Mouse (Mus musculus): ENCODE results near the gene Pam. TPM values are rescaled to one million over a fixed set of nuclear protein-coding genes. Genes with fewer than 3 reads are reported as not detected.

Gene Pam
- polyA plus RNA-seq, 1 experiment: 54.7 TPM

GRCm38 (mm10) chr1:98053994-98054393, 41.5 kb downstream of the Pam start:
- TF ChIP-seq POLR2A (IDR thresholded peaks at IDR 0.05; ENCODE audit: low read depth, low read length) (no peak), CTCF (conservative IDR thresholded peaks at IDR 0.05; ENCODE audit: insufficient read depth, insufficient read length, low read depth, low read length) (no peak)
- no peak for DNase-seq
- peaks cover 12% of the 10 kb centered on the region for H3K4me1 ChIP-seq (ENCODE audit: control insufficient read depth, insufficient read depth, low read length)
- H3K27ac ChIP-seq (ENCODE audit: insufficient read depth, low read depth, low read length): no peak overlapping the region
- no peak overlapping the region for H3K4me3 ChIP-seq (ENCODE audit: insufficient read depth, low read depth, low read length)
- 75% methylated on average over 3 of the region's 3 CpGs for WGBS
- no peaks in the 10 kb centered on the region for H3K27me3 ChIP-seq (replicated peaks; ENCODE audit: control insufficient read depth, insufficient read depth, low read length)
- no peaks in the 10 kb centered on the region for H3K36me3 ChIP-seq (ENCODE audit: control insufficient read depth, insufficient read depth, low read length)

GRCm38 (mm10) chr1:98053447-98053846, 42.0 kb downstream of the Pam start:
- H3K4me1 ChIP-seq (ENCODE audit: control insufficient read depth, insufficient read depth, low read length): peaks cover 12% of the 10 kb centered on the region
- no peak overlapping the region for H3K4me3 ChIP-seq (ENCODE audit: insufficient read depth, low read depth, low read length)
- no peaks in the 10 kb centered on the region for H3K27me3 ChIP-seq (replicated peaks; ENCODE audit: control insufficient read depth, insufficient read depth, low read length)
- H3K27ac ChIP-seq (ENCODE audit: insufficient read depth, low read depth, low read length): no peak overlapping the region
- WGBS: 98% methylated on average over 2 of the region's 2 CpGs
- TF ChIP-seq POLR2A (IDR thresholded peaks at IDR 0.05; ENCODE audit: low read depth, low read length) (no peak), CTCF (conservative IDR thresholded peaks at IDR 0.05; ENCODE audit: insufficient read depth, insufficient read length, low read depth, low read length) (no peak)
- no peaks in the 10 kb centered on the region for H3K36me3 ChIP-seq (ENCODE audit: control insufficient read depth, insufficient read depth, low read length)
- DNase-seq: no peak

- H3K4me3 ChIP-seq (ENCODE audit: insufficient read depth, low read depth, low read length): no peak overlapping the region
- no peaks in the 10 kb centered on the region for H3K27me3 ChIP-seq (replicated peaks; ENCODE audit: control insufficient read depth, insufficient read depth, low read length)
- no peaks in the 10 kb centered on the region for H3K36me3 ChIP-seq (ENCODE audit: control insufficient read depth, insufficient read depth, low read length)
- no peak for TF ChIP-seq CTCF (conservative IDR thresholded peaks at IDR 0.05; ENCODE audit: insufficient read depth, insufficient read length, low read depth, low read length)
- no peak for TF ChIP-seq POLR2A (IDR thresholded peaks at IDR 0.05; ENCODE audit: low read depth, low read length)
- no peak for DNase-seq
- 92% methylated on average over 4 of the region's 4 CpGs for WGBS
- H3K4me1 ChIP-seq (ENCODE audit: control insufficient read depth, insufficient read depth, low read length): peaks cover 12% of the 10 kb centered on the region
- no peak overlapping the region for H3K27ac ChIP-seq (ENCODE audit: insufficient read depth, low read depth, low read length)
Measured at GRCm38 (mm10) chr1:98052775-98053174, 42.7 kb downstream of the Pam start.

DNA sequence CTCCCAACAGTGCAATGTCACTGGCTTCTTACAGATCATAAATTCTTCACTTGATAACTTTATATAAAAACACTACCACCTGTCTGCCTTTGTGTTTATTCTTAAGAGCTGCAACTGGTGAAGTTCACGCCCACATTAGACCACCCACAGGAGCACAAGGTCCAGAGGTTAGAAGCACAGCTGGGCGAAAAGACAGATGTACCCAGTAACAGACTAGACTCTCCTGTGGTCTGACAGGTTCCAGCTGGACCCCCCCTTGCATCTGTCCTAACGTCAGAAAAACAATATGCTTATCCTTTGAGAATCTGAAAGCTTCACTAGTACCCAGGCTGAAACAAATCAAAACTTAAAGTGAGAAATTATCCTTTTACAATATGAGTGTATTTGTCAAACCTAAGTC, 44.4 kb downstream of the Pam start:
- no peak overlapping the region for H3K4me3 ChIP-seq (ENCODE audit: insufficient read depth, low read depth, low read length)
- H3K27ac ChIP-seq (ENCODE audit: insufficient read depth, low read depth, low read length): no peak overlapping the region
- H3K36me3 ChIP-seq (ENCODE audit: control insufficient read depth, insufficient read depth, low read length): no peaks in the 10 kb centered on the region
- peaks cover 15% of the 10 kb centered on the region for H3K4me1 ChIP-seq (ENCODE audit: control insufficient read depth, insufficient read depth, low read length)
- WGBS: 36% methylated on average over 3 of the region's 3 CpGs
- DNase-seq: peak; percentile 24
- no peaks in the 10 kb centered on the region for H3K27me3 ChIP-seq (replicated peaks; ENCODE audit: control insufficient read depth, insufficient read depth, low read length)
- TF ChIP-seq CTCF (conservative IDR thresholded peaks at IDR 0.05; ENCODE audit: insufficient read depth, insufficient read length, low read depth, low read length) (no peak), POLR2A (IDR thresholded peaks at IDR 0.05; ENCODE audit: low read depth, low read length) (no peak)

DNA sequence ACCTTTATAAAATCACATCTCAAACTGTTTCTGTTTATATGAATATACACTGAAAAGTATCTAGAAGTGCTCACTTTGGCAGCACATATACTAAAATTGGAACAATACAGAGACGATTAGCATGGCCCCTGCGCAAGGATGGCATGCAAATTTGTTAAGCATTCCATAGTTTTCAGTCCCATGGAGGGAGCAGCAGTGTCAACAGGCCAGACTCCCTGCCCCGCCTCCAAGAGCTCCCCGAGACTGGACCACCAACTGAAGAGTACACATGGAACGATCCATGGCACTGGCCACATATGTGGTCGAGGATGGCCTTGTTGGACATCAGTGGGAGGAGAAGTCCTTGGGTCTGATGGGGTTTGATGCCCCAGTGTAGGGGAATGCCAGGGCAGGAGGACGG, 45.7 kb downstream of the Pam start:
- peaks cover 12% of the 10 kb centered on the region for H3K4me1 ChIP-seq (ENCODE audit: control insufficient read depth, insufficient read depth, low read length)
- DNase-seq: no peak
- no peak overlapping the region for H3K27ac ChIP-seq (ENCODE audit: insufficient read depth, low read depth, low read length)
- no peaks in the 10 kb centered on the region for H3K36me3 ChIP-seq (ENCODE audit: control insufficient read depth, insufficient read depth, low read length)
- WGBS: 91% methylated on average over 7 of the region's 7 CpGs
- H3K4me3 ChIP-seq (ENCODE audit: insufficient read depth, low read depth, low read length): no peak overlapping the region
- TF ChIP-seq POLR2A (IDR thresholded peaks at IDR 0.05; ENCODE audit: low read depth, low read length) (no peak), CTCF (conservative IDR thresholded peaks at IDR 0.05; ENCODE audit: insufficient read depth, insufficient read length, low read depth, low read length) (no peak)
- no peaks in the 10 kb centered on the region for H3K27me3 ChIP-seq (replicated peaks; ENCODE audit: control insufficient read depth, insufficient read depth, low read length)

GRCm38 (mm10) chr1:98048218-98048801, 47.1 kb downstream of the Pam start:
- DNase-seq: no peak
- 44% methylated on average over 5 of the region's 5 CpGs for WGBS
- TF ChIP-seq POLR2A (IDR thresholded peaks at IDR 0.05; ENCODE audit: low read depth, low read length): no peak
- no peak for TF ChIP-seq CTCF (conservative IDR thresholded peaks at IDR 0.05; ENCODE audit: insufficient read depth, insufficient read length, low read depth, low read length)
- no peak overlapping the region for H3K4me3 ChIP-seq (ENCODE audit: insufficient read depth, low read depth, low read length)
- peaks cover 12% of the 10 kb centered on the region for H3K4me1 ChIP-seq (ENCODE audit: control insufficient read depth, insufficient read depth, low read length)
- no peaks in the 10 kb centered on the region for H3K36me3 ChIP-seq (ENCODE audit: control insufficient read depth, insufficient read depth, low read length)
- no peak overlapping the region for H3K27ac ChIP-seq (ENCODE audit: insufficient read depth, low read depth, low read length)
- no peaks in the 10 kb centered on the region for H3K27me3 ChIP-seq (replicated peaks; ENCODE audit: control insufficient read depth, insufficient read depth, low read length)

DNA sequence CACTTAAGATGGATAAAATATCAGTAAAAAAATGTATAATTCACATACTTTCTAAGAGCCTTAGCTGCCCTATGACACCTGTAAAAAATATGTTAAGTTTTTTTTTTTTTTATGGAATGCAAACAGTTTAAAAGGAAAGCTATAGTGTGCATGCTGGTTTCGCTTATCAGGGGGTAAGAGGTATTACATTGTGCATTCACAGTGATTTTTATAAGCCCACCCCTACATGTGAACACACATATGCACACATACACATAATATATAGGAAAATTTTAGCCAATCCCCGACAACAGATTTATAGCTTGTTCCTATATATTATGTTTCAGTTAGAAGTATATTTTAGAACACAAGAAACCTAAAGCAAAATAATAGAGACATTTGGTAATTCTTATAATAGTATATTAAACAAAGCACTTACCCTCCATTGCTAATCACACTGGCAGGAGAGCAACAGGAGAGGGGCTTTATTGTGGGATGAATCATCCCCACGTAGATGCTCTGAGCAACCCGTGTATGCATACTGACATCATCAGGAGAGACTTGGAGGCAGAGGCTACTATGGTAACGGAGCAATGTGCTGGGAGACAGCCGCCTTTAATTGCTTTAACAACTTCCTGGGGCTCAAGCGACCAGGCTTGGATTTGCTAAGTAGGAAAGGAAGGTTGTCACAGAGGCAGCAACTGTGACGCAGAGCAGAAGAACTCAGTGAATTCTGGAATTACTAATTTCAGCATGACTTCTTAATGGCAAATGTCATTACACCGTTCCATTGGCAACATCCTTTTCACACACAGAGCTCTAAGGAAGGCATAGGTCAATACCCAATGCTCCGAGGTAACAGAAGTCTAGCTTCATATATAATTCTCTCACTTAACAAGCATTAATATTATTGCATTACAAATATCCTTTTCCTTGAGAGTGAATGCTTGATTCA, 47.9 kb downstream of the Pam start:
- Histone ChIP-seq H3K27ac (ENCODE audit: insufficient read depth, low read depth, low read length) (no peak overlapping the region), H3K36me3 (ENCODE audit: control insufficient read depth, insufficient read depth, low read length) (no peaks in the 10 kb centered on the region), H3K27me3 (replicated peaks; ENCODE audit: control insufficient read depth, insufficient read depth, low read length) (no peaks in the 10 kb centered on the region), H3K4me1 (ENCODE audit: control insufficient read depth, insufficient read depth, low read length) (peaks cover 12% of the 10 kb centered on the region), H3K4me3 (ENCODE audit: insufficient read depth, low read depth, low read length) (no peak overlapping the region)
- WGBS: 49% methylated on average over 10 of the region's 10 CpGs
- no peak for TF ChIP-seq CTCF (conservative IDR thresholded peaks at IDR 0.05; ENCODE audit: insufficient read depth, insufficient read length, low read depth, low read length)
- no peak for TF ChIP-seq POLR2A (IDR thresholded peaks at IDR 0.05; ENCODE audit: low read depth, low read length)
- DNase-seq: no peak

Data from kidney, adult 2 months (tissue).